Mouse (Mus musculus): ENCODE measurements around the gene Xpnpep1. TPM values are rescaled to one million over a fixed set of nuclear protein-coding genes. Genes with fewer than 3 reads are reported as not detected.

Gene Xpnpep1
- polyA plus RNA-seq, 1 experiment from 2014 or later, result 150 TPM

DNA sequence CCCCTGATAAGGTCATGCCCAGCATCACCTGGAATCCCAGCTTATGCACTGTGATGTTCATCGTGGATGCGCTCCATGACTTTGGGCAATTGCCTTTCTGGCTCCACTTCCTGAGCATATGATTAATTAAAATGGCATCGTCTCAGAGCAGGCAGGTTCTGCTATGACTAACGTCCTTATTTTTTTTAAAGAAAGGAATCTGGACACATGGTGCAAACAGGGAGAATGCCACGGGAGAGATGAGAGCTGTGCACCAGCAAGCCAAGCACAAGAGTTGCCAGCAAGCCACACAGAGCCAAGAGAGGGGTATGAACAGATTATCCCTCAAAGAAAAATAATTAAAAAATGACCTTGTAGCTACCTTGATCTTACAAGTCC is 1.1 kb upstream of the Xpnpep1 start:
- 87% methylated on average over 5 of the region's 5 CpGs for WGBS

DNA sequence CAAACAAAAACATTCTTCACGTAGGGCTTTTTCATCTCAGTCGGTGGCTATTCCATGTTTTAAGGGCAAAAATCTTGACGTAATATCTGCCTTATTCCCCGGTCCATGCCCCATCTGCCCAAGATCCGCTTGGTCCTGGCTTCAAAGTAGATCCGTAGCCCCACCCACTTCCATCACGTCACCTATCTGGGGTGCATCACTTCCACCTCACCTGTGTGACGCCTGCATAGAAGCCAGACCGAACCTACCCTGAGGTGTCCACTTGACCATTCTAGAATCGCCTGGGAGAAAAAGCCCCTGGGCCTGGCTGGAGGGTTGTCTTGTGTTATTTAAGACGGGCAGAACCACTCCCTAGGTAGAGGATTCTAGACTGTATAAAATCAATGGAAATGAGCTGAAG is 924 bp downstream of the Xpnpep1 start:
- peak overlapping the region; percentile 95 for H3K27ac ChIP-seq (replicated peaks)
- peak; percentile 27 for DNase-seq (ENCODE audit: low spot score)

More for the DNA sequence above, 1.1 kb upstream of the Xpnpep1 start:
- no peak overlapping the region for H3K4me3 ChIP-seq
- H3K9me3 ChIP-seq (replicated peaks), result no peaks in the 10 kb centered on the region
- DNase-seq (ENCODE audit: low spot score), result no peak
- H3K27me3 ChIP-seq (ENCODE audit: low read depth, poor library complexity, severe bottlenecking), result 0 out of 2 replicates have a peak, but pooled peaks cover 2% of the 10 kb centered on the region
- H3K36me3 ChIP-seq, result 0 out of 2 replicates have a peak, but pooled peaks cover 3% of the 10 kb centered on the region
- H3K4me1 ChIP-seq, result peaks cover 19% of the 10 kb centered on the region
- no peak overlapping the region for H3K27ac ChIP-seq (replicated peaks)

DNA sequence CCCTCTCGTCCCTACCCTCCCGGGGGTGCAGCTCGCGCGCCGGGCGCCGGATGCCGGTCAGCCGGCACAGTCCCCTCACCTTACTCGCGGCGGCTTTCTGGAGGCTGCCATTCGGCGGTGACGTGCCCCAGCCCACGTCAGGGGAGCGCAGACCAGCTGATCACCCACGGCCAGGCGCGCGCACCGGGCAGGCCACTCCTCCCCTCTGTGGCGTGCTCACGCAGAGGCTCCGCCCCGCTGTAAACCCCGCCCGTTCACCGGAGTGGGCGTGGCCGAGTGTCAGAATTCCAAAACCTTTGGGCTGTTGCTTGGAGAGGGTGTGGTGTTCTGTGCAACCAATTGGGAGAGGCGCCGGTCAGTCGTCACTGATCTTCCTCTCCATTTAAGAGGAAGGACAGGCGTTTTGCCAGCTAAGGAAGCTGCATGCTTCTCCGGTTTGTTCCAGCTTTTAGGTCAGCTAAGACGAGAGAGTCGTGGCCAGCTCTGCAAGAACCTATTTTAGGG is 1.5 kb downstream of the Xpnpep1 start:
- Histone ChIP-seq H3K27ac (replicated peaks) (peak overlapping the region; percentile 95), H3K4me3 (peak overlapping the region; percentile 94), H3K36me3 (0 out of 2 replicates have a peak, but pooled peaks cover 3% of the 10 kb centered on the region), H3K9me3 (replicated peaks) (no peaks in the 10 kb centered on the region), H3K4me1 (peaks cover 19% of the 10 kb centered on the region), H3K27me3 (ENCODE audit: low read depth, poor library complexity, severe bottlenecking) (0 out of 2 replicates have a peak, but pooled peaks cover 2% of the 10 kb centered on the region)
- DNase-seq (ENCODE audit: low spot score), result peak; percentile 100
- WGBS, result under 1% methylated on average over 39 of the region's 39 CpGs

More for the DNA sequence above, 924 bp downstream of the Xpnpep1 start:
- peaks cover 19% of the 10 kb centered on the region for H3K4me1 ChIP-seq
- WGBS, result 28% methylated on average over 11 of the region's 11 CpGs
- H3K4me3 ChIP-seq, result peak overlapping the region; percentile 94
- no peaks in the 10 kb centered on the region for H3K9me3 ChIP-seq (replicated peaks)
- H3K36me3 ChIP-seq, result 0 out of 2 replicates have a peak, but pooled peaks cover 3% of the 10 kb centered on the region
- 0 out of 2 replicates have a peak, but pooled peaks cover 2% of the 10 kb centered on the region for H3K27me3 ChIP-seq (ENCODE audit: low read depth, poor library complexity, severe bottlenecking)

DNA sequence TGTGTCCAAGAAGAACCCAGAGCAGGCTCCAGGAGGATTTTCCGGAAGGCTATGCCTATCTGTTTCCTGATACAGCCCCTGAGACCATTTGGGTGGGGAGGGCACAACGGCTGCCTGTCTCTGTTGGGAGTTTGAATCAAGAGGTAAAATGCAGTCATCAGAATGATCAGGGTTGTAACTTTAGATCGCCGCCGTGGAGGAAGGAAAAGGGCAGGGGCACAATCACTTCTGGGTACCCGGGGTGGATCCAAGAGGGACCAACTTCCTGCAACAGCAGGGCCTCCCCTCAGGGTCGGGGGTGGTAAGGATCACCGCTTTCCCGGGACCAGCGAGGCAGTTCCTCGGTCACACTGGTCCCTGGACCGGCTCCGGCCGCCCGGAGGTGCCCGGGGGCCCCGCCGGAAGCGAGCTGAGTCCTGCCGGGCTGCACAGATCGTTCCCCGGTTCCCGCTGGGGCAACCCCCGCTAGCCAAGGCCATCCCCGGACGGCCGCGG is 2.0 kb downstream of the Xpnpep1 start:
- Histone ChIP-seq H3K27ac (replicated peaks) (peak overlapping the region; percentile 95), H3K4me3 (peak overlapping the region; percentile 94), H3K27me3 (ENCODE audit: low read depth, poor library complexity, severe bottlenecking) (0 out of 2 replicates have a peak, but pooled peaks cover 2% of the 10 kb centered on the region), H3K9me3 (replicated peaks) (no peaks in the 10 kb centered on the region), H3K4me1 (peaks cover 19% of the 10 kb centered on the region), H3K36me3 (0 out of 2 replicates have a peak, but pooled peaks cover 3% of the 10 kb centered on the region)
- WGBS, result under 1% methylated on average over 28 of the region's 28 CpGs
- no peak for DNase-seq (ENCODE audit: low spot score)

DNA sequence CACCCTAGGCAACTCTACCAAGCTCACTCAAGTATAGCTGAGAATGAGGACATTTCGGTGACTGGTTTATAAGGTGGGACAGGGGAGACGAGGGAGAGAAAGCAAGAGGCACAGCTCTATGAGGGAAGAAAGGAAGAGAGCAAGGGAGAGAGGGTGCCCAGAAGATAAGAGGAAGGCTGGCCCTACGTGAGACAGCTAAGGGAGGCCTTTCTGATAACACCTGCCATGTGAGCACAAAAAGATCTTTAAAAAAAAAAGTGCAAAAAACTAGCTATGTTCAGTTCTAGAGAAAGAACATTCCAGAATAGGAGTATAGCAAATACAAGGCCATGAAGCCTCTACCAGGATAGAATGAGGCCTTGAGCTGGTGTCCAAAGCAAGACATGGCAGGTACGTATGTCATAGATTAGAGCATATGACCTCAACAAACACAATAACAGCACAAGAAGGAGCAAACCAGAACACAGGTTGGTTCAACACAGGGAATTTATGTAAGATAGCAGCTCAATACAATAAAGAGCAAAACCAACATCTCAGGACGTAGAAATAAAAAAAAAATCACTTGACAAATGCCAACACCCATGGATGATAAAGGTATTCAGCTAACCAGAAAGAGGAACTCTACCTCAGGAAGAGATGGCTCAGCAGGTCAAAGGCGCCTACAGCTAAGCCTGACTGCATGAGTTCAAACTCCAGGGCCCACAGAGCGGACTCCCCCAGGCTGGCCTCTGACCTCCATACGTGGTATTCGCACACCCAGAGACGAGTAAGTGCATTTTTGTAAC is 6.7 kb downstream of the Xpnpep1 start:
- peaks cover 12% of the 10 kb centered on the region for H3K4me1 ChIP-seq
- WGBS, result 92% methylated on average over 10 of the region's 10 CpGs
- peaks cover 42% of the 10 kb centered on the region for H3K36me3 ChIP-seq
- H3K9me3 ChIP-seq (replicated peaks), result no peaks in the 10 kb centered on the region
- no peak overlapping the region for H3K27ac ChIP-seq (replicated peaks)
- no peak overlapping the region for H3K4me3 ChIP-seq
- no peaks in the 10 kb centered on the region for H3K27me3 ChIP-seq (ENCODE audit: low read depth, poor library complexity, severe bottlenecking)
- DNase-seq (ENCODE audit: low spot score), result no peak

DNA sequence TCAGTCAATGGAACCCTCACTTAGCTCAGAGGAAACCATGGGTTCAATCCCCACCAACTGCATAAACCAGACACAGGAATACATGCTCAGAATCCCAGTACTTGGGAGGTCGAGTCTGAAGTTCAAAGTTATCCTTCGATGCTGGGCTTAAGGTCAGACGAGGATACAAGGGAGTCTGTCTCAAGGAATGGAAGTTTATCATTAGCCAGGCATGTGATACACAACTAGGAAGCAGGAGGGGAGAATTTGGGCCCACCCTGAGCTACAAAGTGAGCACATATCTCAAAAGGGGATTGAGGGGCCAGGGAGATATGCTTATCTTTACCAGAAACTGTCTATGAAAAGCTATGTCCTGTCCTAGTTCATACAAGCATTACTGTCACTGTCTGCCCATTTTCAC is 7.4 kb downstream of the Xpnpep1 start:
- DNase-seq (ENCODE audit: low spot score), result no peak
- WGBS, result 88% methylated on average over 3 of the region's 3 CpGs
- Histone ChIP-seq H3K4me1 (peaks cover 9% of the 10 kb centered on the region), H3K27ac (replicated peaks) (no peak overlapping the region), H3K27me3 (ENCODE audit: low read depth, poor library complexity, severe bottlenecking) (no peaks in the 10 kb centered on the region), H3K9me3 (replicated peaks) (no peaks in the 10 kb centered on the region), H3K4me3 (no peak overlapping the region), H3K36me3 (peaks cover 49% of the 10 kb centered on the region)

DNA sequence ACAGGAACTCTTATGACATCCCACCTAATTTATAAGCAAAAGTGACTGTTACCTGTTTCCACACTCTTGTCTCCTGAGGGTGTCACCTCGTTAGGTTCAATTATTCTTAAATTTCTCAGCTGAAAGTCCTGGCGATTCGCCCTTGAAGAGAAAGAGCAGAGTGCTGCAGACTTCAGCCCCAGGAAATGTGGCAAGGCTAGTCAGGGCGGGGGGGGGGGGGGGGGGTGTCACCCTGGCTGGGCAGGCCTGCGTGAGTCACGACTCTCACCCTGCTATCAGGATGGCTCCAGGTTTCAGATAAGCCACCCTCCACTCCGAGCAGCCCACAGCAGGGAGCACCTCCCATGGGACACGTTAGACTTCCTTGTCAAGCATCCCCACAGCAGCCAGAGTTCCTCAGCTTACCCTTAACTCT is 8.1 kb downstream of the Xpnpep1 start:
- Histone ChIP-seq H3K4me3 (no peak overlapping the region), H3K27ac (replicated peaks) (no peak overlapping the region), H3K9me3 (replicated peaks) (no peaks in the 10 kb centered on the region), H3K27me3 (ENCODE audit: low read depth, poor library complexity, severe bottlenecking) (no peaks in the 10 kb centered on the region), H3K4me1 (peaks cover 2% of the 10 kb centered on the region), H3K36me3 (peaks cover 55% of the 10 kb centered on the region)
- DNase-seq (ENCODE audit: low spot score), result no peak
- WGBS, result 75% methylated on average over 8 of the region's 8 CpGs

DNA sequence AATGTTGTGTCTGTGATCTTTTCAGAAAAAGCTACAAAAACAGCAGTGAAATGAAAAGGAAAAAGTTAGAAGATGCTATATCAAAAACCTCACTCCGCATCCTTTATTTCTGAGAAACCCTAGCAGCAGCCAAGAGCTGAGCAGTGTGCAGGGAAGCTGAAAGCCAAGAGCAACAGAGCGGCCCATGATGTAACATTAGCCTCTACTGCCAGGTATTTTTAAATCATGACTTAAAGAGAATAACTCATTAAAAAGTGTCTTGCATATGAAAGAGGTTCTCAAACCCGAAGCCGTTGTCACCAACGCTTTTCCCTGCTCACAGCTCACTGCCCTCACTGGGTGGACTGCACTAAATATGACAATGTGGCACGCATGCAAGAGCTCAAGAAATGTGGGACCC is 9.7 kb downstream of the Xpnpep1 start:
- no peak overlapping the region for H3K27ac ChIP-seq (replicated peaks)
- H3K4me1 ChIP-seq, result no peaks in the 10 kb centered on the region
- no peaks in the 10 kb centered on the region for H3K9me3 ChIP-seq (replicated peaks)
- no peaks in the 10 kb centered on the region for H3K27me3 ChIP-seq (ENCODE audit: low read depth, poor library complexity, severe bottlenecking)
- H3K4me3 ChIP-seq, result no peak overlapping the region
- no peak for DNase-seq (ENCODE audit: low spot score)
- WGBS, result 98% methylated on average over 6 of the region's 6 CpGs
- H3K36me3 ChIP-seq, result peaks cover 65% of the 10 kb centered on the region

DNA sequence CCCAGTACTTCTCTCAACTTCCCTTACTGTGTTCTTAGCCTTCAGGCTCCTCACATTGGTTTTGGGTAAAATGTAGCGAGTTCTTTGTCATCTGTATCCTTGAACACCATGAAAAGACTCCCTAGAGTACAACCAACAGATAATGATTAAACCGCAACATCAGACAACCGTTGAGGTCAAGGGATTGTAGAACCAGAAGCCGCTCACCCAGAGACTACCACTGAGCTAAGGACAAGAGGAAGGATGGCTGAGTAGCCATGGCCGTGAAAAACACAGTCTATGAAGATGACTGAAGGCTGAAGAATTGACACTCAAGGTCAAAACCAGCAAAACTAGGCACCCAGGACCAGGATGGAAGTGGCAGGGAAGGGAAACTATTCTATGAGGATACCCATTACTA is 10.3 kb downstream of the Xpnpep1 start:
- Histone ChIP-seq H3K9me3 (replicated peaks) (no peaks in the 10 kb centered on the region), H3K27me3 (ENCODE audit: low read depth, poor library complexity, severe bottlenecking) (no peaks in the 10 kb centered on the region), H3K4me3 (no peak overlapping the region), H3K4me1 (no peaks in the 10 kb centered on the region), H3K27ac (replicated peaks) (no peak overlapping the region), H3K36me3 (peaks cover 71% of the 10 kb centered on the region)
- DNase-seq (ENCODE audit: low spot score), result no peak
- 96% methylated on average over 5 of the region's 5 CpGs for WGBS

DNA sequence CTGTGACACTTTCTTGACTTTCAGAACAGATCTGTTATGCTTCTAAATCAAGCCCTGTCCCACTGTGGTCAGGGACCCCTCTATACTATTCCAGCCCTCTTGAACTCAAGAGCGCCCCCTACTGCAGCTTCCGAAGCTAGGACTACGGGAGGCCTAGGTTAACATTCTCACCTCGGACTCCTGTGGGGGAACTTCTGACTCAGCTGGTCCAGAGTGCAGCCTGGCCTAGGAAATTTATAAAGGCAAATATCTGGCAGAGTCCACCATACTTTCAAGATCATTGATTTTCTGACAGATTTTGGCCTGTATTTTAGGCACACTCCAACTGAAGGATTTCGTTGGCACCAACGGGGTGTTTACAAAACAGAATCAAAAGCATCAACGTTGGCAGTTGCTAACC is 11.0 kb downstream of the Xpnpep1 start:
- WGBS, result 91% methylated on average over 7 of the region's 7 CpGs
- Histone ChIP-seq H3K27ac (replicated peaks) (no peak overlapping the region), H3K36me3 (peaks cover 77% of the 10 kb centered on the region), H3K9me3 (replicated peaks) (no peaks in the 10 kb centered on the region), H3K27me3 (ENCODE audit: low read depth, poor library complexity, severe bottlenecking) (no peaks in the 10 kb centered on the region), H3K4me1 (no peaks in the 10 kb centered on the region), H3K4me3 (no peak overlapping the region)
- no peak for DNase-seq (ENCODE audit: low spot score)

DNA sequence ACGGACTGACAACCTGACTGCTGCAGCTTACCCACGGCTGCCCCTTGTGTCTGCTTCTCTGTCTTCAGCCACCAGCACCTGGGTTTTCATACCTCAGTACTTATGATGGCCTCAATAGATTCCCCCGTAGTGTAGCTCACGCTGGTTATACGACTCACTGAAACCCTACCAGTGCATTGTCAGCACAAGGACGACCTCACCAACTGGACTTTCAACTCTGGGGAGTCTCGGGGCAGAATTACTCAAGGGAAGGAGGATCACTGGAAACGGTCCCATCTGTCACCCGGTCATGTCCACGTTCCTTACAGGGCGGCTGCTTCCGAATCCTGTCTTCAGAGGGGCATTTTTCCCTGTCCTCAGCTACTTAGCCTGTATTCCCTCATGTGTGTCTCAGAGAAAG is 11.8 kb downstream of the Xpnpep1 start:
- WGBS, result 95% methylated on average over 12 of the region's 12 CpGs
- no peak for DNase-seq (ENCODE audit: low spot score)
- H3K36me3 ChIP-seq, result peaks cover 85% of the 10 kb centered on the region
- no peaks in the 10 kb centered on the region for H3K27me3 ChIP-seq (ENCODE audit: low read depth, poor library complexity, severe bottlenecking)
- H3K4me1 ChIP-seq, result no peaks in the 10 kb centered on the region
- no peak overlapping the region for H3K27ac ChIP-seq (replicated peaks)
- no peak overlapping the region for H3K4me3 ChIP-seq
- H3K9me3 ChIP-seq (replicated peaks), result no peaks in the 10 kb centered on the region

DNA sequence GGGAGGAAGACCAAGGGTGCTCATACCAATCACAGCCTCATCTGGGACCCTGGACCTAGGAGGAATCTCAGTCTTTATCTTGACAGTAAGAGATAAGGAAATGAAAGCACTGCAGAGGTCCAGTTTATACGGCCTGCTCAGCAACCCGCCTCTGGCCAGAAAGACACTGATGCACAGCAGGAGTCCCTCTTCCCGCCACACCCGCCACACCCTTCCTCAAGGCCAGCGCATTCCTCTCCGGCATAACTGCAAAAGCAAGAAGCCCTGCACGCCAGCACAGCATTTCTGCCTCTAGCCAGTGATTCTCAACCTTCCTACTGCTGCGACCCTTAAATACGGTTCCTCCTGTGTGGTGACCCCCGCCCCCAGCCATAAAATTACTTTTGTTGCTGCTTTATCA is 16.8 kb downstream of the Xpnpep1 start:
- WGBS, result 80% methylated on average over 10 of the region's 10 CpGs
- H3K36me3 ChIP-seq, result peaks cover 76% of the 10 kb centered on the region

DNA sequence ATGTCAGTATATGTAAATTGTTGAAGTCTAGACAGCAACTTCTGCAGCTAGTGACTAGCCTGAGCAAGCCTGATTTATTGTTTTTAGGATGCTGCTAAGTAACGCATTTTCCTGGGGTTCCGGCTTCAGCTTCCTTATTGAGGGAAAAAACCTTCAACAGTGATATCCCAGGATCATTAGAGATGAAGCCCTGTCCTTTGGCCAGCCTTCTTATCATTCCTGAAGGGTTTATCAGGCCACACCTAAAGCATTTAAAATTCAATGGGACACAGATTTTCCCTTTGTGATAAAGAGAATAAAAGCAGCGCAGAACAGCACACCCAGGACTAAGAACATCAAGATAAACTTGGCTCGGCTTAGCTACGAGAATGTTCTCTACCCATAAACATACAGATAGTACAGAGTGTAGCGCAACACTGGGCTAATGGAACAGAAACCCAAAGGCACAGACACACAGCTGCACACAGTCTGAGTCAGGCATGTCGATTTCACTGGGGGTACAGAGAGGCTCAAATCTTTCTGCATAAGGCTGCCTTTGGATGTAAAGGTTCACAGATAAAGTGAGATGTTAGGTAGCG is 17.9 kb downstream of the Xpnpep1 start:
- Histone ChIP-seq H3K4me3 (no peak overlapping the region), H3K27me3 (ENCODE audit: low read depth, poor library complexity, severe bottlenecking) (no peaks in the 10 kb centered on the region), H3K4me1 (peaks cover 7% of the 10 kb centered on the region; the same call in 1 of the 2 replicates), H3K36me3 (peaks cover 68% of the 10 kb centered on the region), H3K9me3 (replicated peaks) (no peaks in the 10 kb centered on the region), H3K27ac (replicated peaks) (no peak overlapping the region)
- DNase-seq (ENCODE audit: low spot score), result no peak
- WGBS, result 91% methylated on average over 8 of the region's 8 CpGs

More for the DNA sequence above, 16.8 kb downstream of the Xpnpep1 start:
- Histone ChIP-seq H3K4me3 (no peak overlapping the region), H3K27ac (replicated peaks) (no peak overlapping the region), H3K4me1 (peaks cover 7% of the 10 kb centered on the region; the same call in 1 of the 2 replicates), H3K9me3 (replicated peaks) (no peaks in the 10 kb centered on the region), H3K27me3 (ENCODE audit: low read depth, poor library complexity, severe bottlenecking) (no peaks in the 10 kb centered on the region)
- no peak for DNase-seq (ENCODE audit: low spot score)

Measured in midbrain, embryonic 10.5 days (tissue).